In genomic region chr7:46423951-46424350, GRCm38 (mm10) we compare ENCODE assay signal across 16 mouse cellular contexts. TPM values are rescaled to one million over a fixed set of nuclear protein-coding genes. Genes with fewer than 3 reads are reported as not detected.
"Had no signal": no experiment of that assay in that cellular context is flagged by ENCODE, and none has a peak within 500 bp of the region (broad histone marks: within the 10 kb centered on the region; RNA-seq: fewer than 3 reads in every experiment).

No protein-coding gene starts in this region.

- DNase-seq: kidney, postnatal 36 days; lung, embryonic 14.5 days; lung, postnatal 10 days; lung, postnatal 4 days; right cerebral cortex, postnatal 14 days; thymus, postnatal 4 days had no signal

- H3K27ac ChIP-seq: kidney, postnatal 0 days; limb, embryonic 15.5 days; liver, embryonic 12.5 days; neural tube, embryonic 13.5 days; stomach, embryonic 15.5 days had no signal

- H3K9me3 ChIP-seq: limb, embryonic 15.5 days; liver, embryonic 12.5 days; neural tube, embryonic 13.5 days; stomach, embryonic 15.5 days had no signal

- H3K36me3 ChIP-seq: limb, embryonic 15.5 days; liver, embryonic 12.5 days; stomach, embryonic 15.5 days had no signal

- H3K4me3 ChIP-seq: limb, embryonic 15.5 days; liver, embryonic 12.5 days; neural tube, embryonic 13.5 days; stomach, embryonic 15.5 days had no signal

- H3K4me1 ChIP-seq: limb, embryonic 15.5 days; liver, embryonic 12.5 days; stomach, embryonic 15.5 days had no signal

- H3K27me3 ChIP-seq: limb, embryonic 15.5 days; neural tube, embryonic 13.5 days; stomach, embryonic 15.5 days had no signal

RNA-seq across cellular contexts. Expression of gene Myod1, which starts 47.7 kb away (rescaled TPM):
- total RNA-seq: layer of hippocampus, postnatal 10 days; left cerebral cortex, adult 18-20 months; left cerebral cortex, postnatal 14 days; megakaryocyte, adult 5-6 weeks had no signal
- polyA plus RNA-seq: kidney, postnatal 0 days; midbrain, embryonic 11.5 days had no signal
